Mouse (Mus musculus): ENCODE data around the gene Tppp3. TPM values are rescaled to one million over a fixed set of nuclear protein-coding genes. Genes with fewer than 3 reads are reported as not detected.

Tppp3 gene
- total and polyA plus RNA-seq, 3 experiments: 0.25 to 0.39 TPM; not detected in 1

GRCm38 (mm10) chr8:105441433-105441832 lies 29.9 kb downstream of the Tppp3 start:
- DNase-seq (ENCODE audit: extremely low read depth): peak; percentile 52
- dilution Hi-C loops (cut with MboI; ENCODE audit: extremely low pct_ligation_motif_present, extremely low pct_unique_long_range_greater_than_20kb, low sequenced_read_pairs): no loop called here
- Histone ChIP-seq H3K4me2 (ENCODE audit: insufficient read depth, low read depth, poor library complexity, severe bottlenecking) (no peak overlapping the region), H3K4me3 (replicated peaks in 1 of 3; ENCODE audit: low read depth in 2 of 3, low read length in 2 of 3, poor library complexity in 1 of 3) (no peak overlapping the region), H3K79me2 (replicated peaks; ENCODE audit: control insufficient read depth, extremely low read depth, insufficient read depth, poor library complexity, severe bottlenecking) (no peaks in the 10 kb centered on the region), H3K9me3 (replicated peaks; ENCODE audit: low read length) (no peaks in the 10 kb centered on the region), H3K27ac (ENCODE audit: insufficient read depth, low read depth) (no peak overlapping the region), H3K36me3 (replicated peaks in 1 of 2; ENCODE audit: control insufficient read depth in 1 of 2, insufficient read depth in 1 of 2, low read length in 1 of 2) (no peaks in the 10 kb centered on the region), H3K9ac (ENCODE audit: insufficient read depth, low read depth) (no peak overlapping the region), H3K4me1 (ENCODE audit: control insufficient read depth in 1 of 2, insufficient read depth in 2 of 2) (peaks cover 0 to 11% of the 10 kb centered on the region in 2 experiments; a peak in 2 of 4 replicates), H3K27me3 (replicated peaks) (peaks cover 41% of the 10 kb centered on the region)
- TF ChIP-seq MAFK (IDR thresholded peaks at IDR 0.05; ENCODE audit: insufficient replicate concordance, low read length): no peak
- no peak for TF ChIP-seq SIN3A (IDR thresholded peaks at IDR 0.05; ENCODE audit: low read length)
- TF ChIP-seq POLR2A (IDR thresholded peaks at IDR 0.05; ENCODE audit: low read depth, low read length): no peak
- peak; percentile 77 to 79 for TF ChIP-seq CTCF (conservative IDR thresholded peaks at IDR 0.05 in 1 of 2, IDR thresholded peaks at IDR 0.05 in 1 of 2; ENCODE audit: low read depth in 2 of 2, low read length in 2 of 2)
- TF ChIP-seq RAD21 (IDR thresholded peaks at IDR 0.05; ENCODE audit: low read depth, low read length): peak; percentile 35
- peak; percentile 67 for TF ChIP-seq SMC3 (IDR thresholded peaks at IDR 0.05; ENCODE audit: low read depth, low read length)
- in situ Hi-C loops (cut with MboI; ENCODE audit: low pct_ligation_motif_present, low pct_unique_long_range_greater_than_20kb, low sequenced_read_pairs): no loop called here

- dilution Hi-C loops (cut with MboI; ENCODE audit: extremely low pct_ligation_motif_present, extremely low pct_unique_long_range_greater_than_20kb, low sequenced_read_pairs): no loop called here
- no peak overlapping the region for H3K27ac ChIP-seq (ENCODE audit: insufficient read depth, low read depth)
- H3K9ac ChIP-seq (ENCODE audit: insufficient read depth, low read depth): no peak overlapping the region
- DNase-seq (ENCODE audit: extremely low read depth): peak; percentile 62
- H3K4me1 ChIP-seq (ENCODE audit: control insufficient read depth in 1 of 2, insufficient read depth in 2 of 2): no peaks in the 10 kb centered on the region
- H3K27me3 ChIP-seq (replicated peaks): peaks cover 45% of the 10 kb centered on the region
- TF ChIP-seq CHD2 (IDR thresholded peaks at IDR 0.05; ENCODE audit: low read length): no peak
- peak; percentile 53 for TF ChIP-seq RAD21 (IDR thresholded peaks at IDR 0.05; ENCODE audit: low read depth, low read length)
- TF ChIP-seq TCF12 (IDR thresholded peaks at IDR 0.05; ENCODE audit: low read depth, low read length): no peak
- TF ChIP-seq GABPA (IDR thresholded peaks at IDR 0.05; ENCODE audit: insufficient replicate concordance, low read depth, low read length): no peak
- no peak for TF ChIP-seq CHD1 (IDR thresholded peaks at IDR 0.05; ENCODE audit: low read depth, low read length)
- peak; percentile 38 to 67; a peak in 3 of 4 replicates for TF ChIP-seq CTCF (conservative IDR thresholded peaks at IDR 0.05 in 1 of 2, IDR thresholded peaks at IDR 0.05 in 1 of 2; ENCODE audit: low read depth in 2 of 2, low read length in 2 of 2)
- no peak for TF ChIP-seq MAFK (IDR thresholded peaks at IDR 0.05; ENCODE audit: insufficient replicate concordance, low read length)
- peak; percentile 51 for TF ChIP-seq SMC3 (IDR thresholded peaks at IDR 0.05; ENCODE audit: low read depth, low read length)
- TF ChIP-seq E2F4 (IDR thresholded peaks at IDR 0.05; ENCODE audit: insufficient replicate concordance, low read depth, low read length): no peak
- no peak overlapping the region for H3K4me2 ChIP-seq (ENCODE audit: insufficient read depth, low read depth, poor library complexity, severe bottlenecking)
- in situ Hi-C loops (cut with MboI; ENCODE audit: low pct_ligation_motif_present, low pct_unique_long_range_greater_than_20kb, low sequenced_read_pairs): loop anchor here (5.0 kb wide), 1 partner anchor 33 kb away; the partner anchor contains the start of gene Tppp3
- H3K79me2 ChIP-seq (replicated peaks; ENCODE audit: control insufficient read depth, extremely low read depth, insufficient read depth, poor library complexity, severe bottlenecking): no peaks in the 10 kb centered on the region
- no peaks in the 10 kb centered on the region for H3K36me3 ChIP-seq (replicated peaks in 1 of 2; ENCODE audit: control insufficient read depth in 1 of 2, insufficient read depth in 1 of 2, low read length in 1 of 2)
- H3K9me3 ChIP-seq (replicated peaks; ENCODE audit: low read length): no peaks in the 10 kb centered on the region
- H3K4me3 ChIP-seq (replicated peaks in 1 of 3; ENCODE audit: low read depth in 2 of 3, low read length in 2 of 3, poor library complexity in 1 of 3): no peak overlapping the region
These were observed 32.5 kb downstream of the Tppp3 start for GRCm38 (mm10) chr8:105438865-105439264.

GRCm38 (mm10) chr8:105437078-105437748 lies 34.1 kb downstream of the Tppp3 start:
- no peak for TF ChIP-seq ZMIZ1 (IDR thresholded peaks at IDR 0.05; ENCODE audit: low read depth, low read length)
- TF ChIP-seq MAZ (IDR thresholded peaks at IDR 0.05; ENCODE audit: low read depth, low read length): no peak
- TF ChIP-seq UBTF (IDR thresholded peaks at IDR 0.05; ENCODE audit: low read depth, low read length): no peak
- TF ChIP-seq CTCF (conservative IDR thresholded peaks at IDR 0.05 in 1 of 2, IDR thresholded peaks at IDR 0.05 in 1 of 2; ENCODE audit: low read depth in 2 of 2, low read length in 2 of 2): no peak
- TF ChIP-seq ZC3H11A (IDR thresholded peaks at IDR 0.05; ENCODE audit: low read depth, low read length): no peak
- no peak for TF ChIP-seq USF2 (conservative IDR thresholded peaks at IDR 0.05; ENCODE audit: low read depth, low read length)
- no peak for TF ChIP-seq PAX5 (IDR thresholded peaks at IDR 0.05; ENCODE audit: low read length)
- TF ChIP-seq TBP (conservative IDR thresholded peaks at IDR 0.05; ENCODE audit: low read depth, low read length): no peak
- no peak for TF ChIP-seq CHD1 (IDR thresholded peaks at IDR 0.05; ENCODE audit: low read depth, low read length)
- TF ChIP-seq ZKSCAN1 (IDR thresholded peaks at IDR 0.05; ENCODE audit: borderline replicate concordance, low read depth, low read length): no peak
- TF ChIP-seq TCF12 (IDR thresholded peaks at IDR 0.05; ENCODE audit: low read depth, low read length): no peak
- no peak for TF ChIP-seq SMC3 (IDR thresholded peaks at IDR 0.05; ENCODE audit: low read depth, low read length)
- TF ChIP-seq RAD21 (IDR thresholded peaks at IDR 0.05; ENCODE audit: low read depth, low read length): no peak
- TF ChIP-seq ETS1 (conservative IDR thresholded peaks at IDR 0.05; ENCODE audit: low read depth, low read length): no peak
- no peak for TF ChIP-seq CHD2 (IDR thresholded peaks at IDR 0.05; ENCODE audit: low read length)
- no peak for TF ChIP-seq JUN (IDR thresholded peaks at IDR 0.05; ENCODE audit: insufficient read depth, low read depth, low read length)

More at GRCm38 (mm10) chr8:105437078-105437748, 34.1 kb downstream of the Tppp3 start:
- DNase-seq (ENCODE audit: extremely low read depth): no peak
- in situ Hi-C loops (cut with MboI; ENCODE audit: low pct_ligation_motif_present, low pct_unique_long_range_greater_than_20kb, low sequenced_read_pairs) (loop anchor here (5.0 kb wide), 1 partner anchor 35 kb away; the partner anchor contains the start of gene Tppp3), dilution Hi-C loops (cut with MboI; ENCODE audit: extremely low pct_ligation_motif_present, extremely low pct_unique_long_range_greater_than_20kb, low sequenced_read_pairs) (no loop called here)
- no peaks in the 10 kb centered on the region for H3K9me3 ChIP-seq (replicated peaks; ENCODE audit: low read length)
- no peaks in the 10 kb centered on the region for H3K4me1 ChIP-seq (ENCODE audit: control insufficient read depth in 1 of 2, insufficient read depth in 2 of 2)
- peaks cover 36% of the 10 kb centered on the region for H3K27me3 ChIP-seq (replicated peaks)
- H3K27ac ChIP-seq (ENCODE audit: insufficient read depth, low read depth): no peak overlapping the region
- no peak overlapping the region for H3K4me3 ChIP-seq (replicated peaks in 1 of 3; ENCODE audit: low read depth in 2 of 3, low read length in 2 of 3, poor library complexity in 1 of 3)
- no peak overlapping the region for H3K9ac ChIP-seq (ENCODE audit: insufficient read depth, low read depth)
- H3K79me2 ChIP-seq (replicated peaks; ENCODE audit: control insufficient read depth, extremely low read depth, insufficient read depth, poor library complexity, severe bottlenecking): no peaks in the 10 kb centered on the region
- H3K36me3 ChIP-seq (replicated peaks in 1 of 2; ENCODE audit: control insufficient read depth in 1 of 2, insufficient read depth in 1 of 2, low read length in 1 of 2): no peaks in the 10 kb centered on the region
- no peak overlapping the region for H3K4me2 ChIP-seq (ENCODE audit: insufficient read depth, low read depth, poor library complexity, severe bottlenecking)
